Mouse (Mus musculus) embryonic facial prominence, embryonic 14.5 days (tissue): Measurements from ENCODE around the gene 1700015F17Rik. TPM values are rescaled to one million over a fixed set of nuclear protein-coding genes. Genes with fewer than 3 reads are reported as not detected.

Experiments
- ATAC-seq: fragments of 200-750 bp; cut with Nextera tagmentation; 2 replicates; pipeline ENCODE4 v1.8.0; 2017; ENCODE audit warnings: low read depth, moderate number of reproducible peaks, moderate TSS enrichment
- DNase-seq: peaks from one replicate; pipeline ENCODE4 v3.0.0-alpha.2; 2015; ENCODE audit warnings: low spot score
- H3K27ac ChIP-seq: fragments of 300-500 bp; sonication (generic); replicated peaks from 2 replicates; pipeline ENCODE4 v1.5.1; 2014; ENCODE audit warnings: low read depth, mild to moderate bottlenecking, low read length, moderate library complexity
- H3K27me3 ChIP-seq: fragments of 300-500 bp; sonication (generic); replicated peaks from 2 replicates; pipeline ENCODE4 v1.6.1; 2014; ENCODE audit warnings: low read length; ENCODE audit not compliant: control insufficient read depth, insufficient read depth
- H3K36me3 ChIP-seq: fragments of 300-500 bp; sonication (generic); 2 replicates; pipeline ENCODE4 v1.6.1; 2014; ENCODE audit warnings: low read length, mixed read lengths; ENCODE audit not compliant: control insufficient read depth, insufficient read depth
- H3K4me1 ChIP-seq: fragments of 300-500 bp; sonication (generic); 2 replicates; pipeline ENCODE4 v1.6.1; 2014; ENCODE audit warnings: antibody characterized with exemption, low read length; ENCODE audit not compliant: control insufficient read depth, insufficient read depth
- H3K4me2 ChIP-seq: fragments of 300-500 bp; sonication (generic); 2 replicates; pipeline ENCODE4 v1.6.1; 2014; ENCODE audit warnings: low read depth, mild to moderate bottlenecking, low read length, moderate library complexity, mixed read lengths
- H3K4me3 ChIP-seq: fragments of 300-500 bp; sonication (generic); 2 replicates; pipeline ENCODE4 v1.5.1; 2014; ENCODE audit warnings: low read depth, mild to moderate bottlenecking, low read length
- H3K9ac ChIP-seq: fragments of 300-500 bp; sonication (generic); 2 replicates; pipeline ENCODE4 v1.6.1; 2014; ENCODE audit warnings: low read depth, mild to moderate bottlenecking, low read length, moderate library complexity, mixed read lengths
- H3K9me3 ChIP-seq: fragments of 300-500 bp; sonication (generic); 2 replicates; pipeline ENCODE4 v1.6.1; 2016; ENCODE audit warnings: low read length; ENCODE audit not compliant: control insufficient read depth
- WGBS: fragments of 180-500 bp; shearing (Covaris S2); extraction: QIAGEN DNeasy Blood & Tissue Kit; methylation state at CpG from one replicate; pipeline ENCODE4 v1.1.7; 2014; 5-methylcytosine and 5-hydroxymethylcytosine counted together
- polyA plus RNA-seq: library from polyadenylated mRNA; unstranded; fragments of >200 nt; fragmentation: Nextera tagmentation; extraction: Ambion mirVana; gene quantifications from 2 replicates; pipeline ENCODE4 v1.2.1, GENCODE M21; 2014

The 1700015F17Rik gene
- not detected in 2 replicates for polyA plus RNA-seq

DNA sequence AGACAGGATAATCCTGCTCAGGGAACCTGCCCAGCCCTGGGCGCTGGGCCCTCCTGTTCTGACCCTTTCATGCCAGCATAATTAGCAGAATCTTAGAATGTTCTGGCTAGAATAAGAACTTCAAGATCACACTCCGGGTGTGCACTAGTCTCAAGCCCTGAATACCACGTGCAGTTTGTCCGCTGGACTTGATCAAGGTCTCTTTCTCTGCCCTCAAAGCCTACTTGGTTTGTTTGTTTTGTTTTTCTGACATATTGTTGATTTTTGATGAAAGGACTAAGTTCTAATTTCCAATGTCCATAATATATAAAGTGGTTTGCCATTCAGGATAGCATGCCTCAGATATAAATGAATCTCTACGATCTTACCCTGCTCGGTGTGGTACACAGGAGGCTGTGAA is at the start of gene 1700015F17Rik:
Gene 1700015F17Rik, minus strand, starts transcription at position 101 of the 400 bp plus-strand sequence.
- H3K9ac ChIP-seq = no peak within 1 kb of the TSS
- 93% methylated on average over 6 of the region's 6 CpGs for WGBS
- DNase-seq (no peak), ATAC-seq (no peak)
- H3K9me3 ChIP-seq = no peaks in the 10 kb centered on the region
- H3K4me3 ChIP-seq = no peak within 1 kb of the TSS
- no peaks in the 10 kb centered on the region for H3K36me3 ChIP-seq
- H3K27me3 ChIP-seq = no peaks in the 10 kb centered on the region; the same call in 1 of the 2 replicates
- no peaks in the 10 kb centered on the region for H3K4me1 ChIP-seq
- H3K4me2 ChIP-seq = no peak within 1 kb of the TSS
- no peak within 1 kb of the TSS for H3K27ac ChIP-seq

DNA sequence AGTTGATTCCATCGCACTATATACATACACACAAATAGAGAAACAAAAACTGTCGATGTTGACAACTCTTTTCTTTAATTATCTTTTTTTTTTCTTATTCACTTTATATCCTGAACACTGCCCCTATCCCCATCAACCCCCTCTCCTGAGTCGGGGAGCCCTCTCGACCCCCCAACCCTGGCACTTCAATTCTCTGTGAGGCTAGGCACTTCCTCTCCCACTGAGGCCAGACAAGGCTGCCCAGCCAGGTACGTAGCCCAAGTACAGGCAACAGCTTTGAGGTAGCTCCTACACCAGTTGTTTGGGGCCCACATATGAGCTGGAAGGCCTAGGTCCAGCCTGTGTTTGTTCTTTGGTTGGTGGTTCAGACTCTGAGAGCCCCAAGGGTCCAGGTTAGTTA is 36.5 kb upstream of the 1700015F17Rik start:
- DNase-seq = no peak
- no peak overlapping the region for H3K4me3 ChIP-seq
- 0 out of 2 replicates have a peak, but pooled peaks cover 2% of the 10 kb centered on the region for H3K4me1 ChIP-seq
- 78% methylated on average over 5 of the region's 5 CpGs for WGBS
- H3K36me3 ChIP-seq = peaks cover 5% of the 10 kb centered on the region; the same call in 1 of the 2 replicates
- no peaks in the 10 kb centered on the region for H3K27me3 ChIP-seq
- H3K9me3 ChIP-seq = no peaks in the 10 kb centered on the region
- no peak for ATAC-seq
- no peak overlapping the region for H3K9ac ChIP-seq
- H3K4me2 ChIP-seq = peak overlapping the region; percentile 85
- no peak overlapping the region for H3K27ac ChIP-seq

DNA sequence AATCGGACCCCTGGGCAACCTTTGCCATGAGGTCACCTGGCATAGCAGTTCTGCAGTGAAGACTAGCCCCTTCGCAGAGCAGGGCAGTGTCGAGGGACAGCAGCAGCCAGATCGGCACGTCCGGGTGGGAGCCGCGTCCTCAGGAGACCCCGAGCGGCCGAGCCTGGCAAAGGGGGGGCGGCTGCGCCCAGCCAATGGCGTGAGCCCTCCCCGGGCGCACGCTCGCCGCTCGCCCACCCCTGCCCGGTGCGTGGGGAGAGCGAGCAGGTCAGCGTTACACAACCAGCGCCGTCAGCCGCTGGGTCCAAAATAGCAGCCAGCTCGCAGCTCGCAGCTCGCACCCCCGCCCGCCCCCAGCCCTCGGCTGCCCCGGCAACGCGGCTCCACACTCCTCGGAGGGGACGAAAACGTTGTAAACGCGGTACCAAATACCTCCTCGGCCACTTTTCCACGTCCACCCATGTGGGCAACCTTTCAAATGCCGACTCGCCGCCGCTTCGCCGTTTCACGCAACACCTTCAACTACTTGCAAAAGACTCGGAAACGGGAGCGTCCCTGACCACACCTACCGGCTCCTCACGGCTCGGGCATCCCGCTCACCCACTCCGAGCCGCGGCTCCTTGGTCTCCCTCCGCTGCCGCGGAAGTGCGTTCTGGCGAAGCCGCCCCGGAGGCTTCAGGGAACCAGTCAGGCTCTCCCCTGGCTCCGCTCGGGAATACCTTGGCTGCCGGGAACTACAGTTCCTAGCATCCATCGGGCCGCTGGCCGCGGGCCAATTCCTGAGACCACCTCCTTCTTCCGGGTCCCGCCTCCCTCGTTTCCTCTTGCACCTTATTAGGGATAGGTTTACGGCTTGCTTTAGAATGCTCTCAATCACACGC is 35.5 kb upstream of the 1700015F17Rik start, which contains the start of gene Cldn12:
Gene Cldn12, minus strand, starts transcription at position 763 of the 881 bp plus-strand sequence.
- Histone ChIP-seq H3K9me3 (no peaks in the 10 kb centered on the region), H3K4me1 (0 out of 2 replicates have a peak, but pooled peaks cover 3% of the 10 kb centered on the region), H3K4me2 (peak within 1 kb of the TSS; percentile 85), H3K4me3 (peak within 1 kb of the TSS; percentile 79), H3K27ac (peak within 1 kb of the TSS; percentile 94), H3K27me3 (no peaks in the 10 kb centered on the region), H3K9ac (peak within 1 kb of the TSS; percentile 82), H3K36me3 (peaks cover 5% of the 10 kb centered on the region; the same call in 1 of the 2 replicates)
- WGBS = under 1% methylated on average over 46 of the region's 79 CpGs
- peak; percentile 97 for ATAC-seq
- peak; percentile 99 for DNase-seq

DNA sequence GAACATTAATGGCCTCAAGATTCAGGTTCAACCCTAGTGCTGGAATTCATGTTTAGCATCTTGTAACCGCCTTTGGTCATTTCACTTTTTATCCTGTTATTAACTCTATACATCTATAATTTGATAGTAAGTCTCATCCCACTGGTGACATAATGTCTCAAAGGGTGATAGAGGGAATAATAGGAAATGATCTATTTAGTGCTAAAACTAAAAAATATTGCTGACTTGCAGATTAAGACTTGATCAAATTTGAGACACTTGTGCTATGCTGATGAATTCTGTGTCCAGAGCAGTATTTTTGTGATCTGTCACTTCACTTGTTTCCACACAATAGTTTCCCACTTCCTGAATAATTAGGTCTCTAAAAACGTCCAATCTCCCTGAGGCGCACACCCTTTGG is 32.5 kb upstream of the 1700015F17Rik start:
- Histone ChIP-seq H3K27me3 (no peaks in the 10 kb centered on the region), H3K4me1 (0 out of 2 replicates have a peak, but pooled peaks cover 3% of the 10 kb centered on the region), H3K4me2 (no peak overlapping the region), H3K9ac (no peak overlapping the region), H3K4me3 (no peak overlapping the region), H3K36me3 (peaks cover 24% of the 10 kb centered on the region), H3K27ac (no peak overlapping the region), H3K9me3 (no peaks in the 10 kb centered on the region)
- DNase-seq (no peak), ATAC-seq (no peak)
- 83% methylated on average over 3 of the region's 3 CpGs for WGBS

DNA sequence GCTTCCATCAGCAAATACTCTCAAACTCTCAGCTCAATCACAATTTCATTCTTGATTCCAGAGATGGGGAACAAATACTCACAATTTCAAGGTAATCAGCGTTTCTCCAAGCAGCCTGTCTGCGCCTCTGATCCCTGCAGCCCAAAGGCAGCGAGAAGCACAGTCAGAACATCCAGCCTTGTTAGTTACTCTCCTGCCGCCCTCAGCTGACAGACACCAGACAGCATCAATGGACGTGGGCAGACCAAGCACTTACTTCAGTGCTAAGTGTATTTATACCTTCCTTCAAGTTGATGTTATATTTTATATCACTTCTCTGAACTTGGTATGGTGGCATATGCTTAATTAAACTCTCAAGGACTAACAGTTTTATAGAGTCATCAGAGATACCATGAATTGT is 32.0 kb upstream of the 1700015F17Rik start:
- Histone ChIP-seq H3K27ac (no peak overlapping the region), H3K36me3 (peaks cover 28% of the 10 kb centered on the region), H3K9ac (no peak overlapping the region), H3K4me1 (0 out of 2 replicates have a peak, but pooled peaks cover 3% of the 10 kb centered on the region), H3K4me3 (no peak overlapping the region), H3K9me3 (no peaks in the 10 kb centered on the region), H3K27me3 (no peaks in the 10 kb centered on the region), H3K4me2 (no peak overlapping the region)
- WGBS = 81% methylated on average over 5 of the region's 5 CpGs
- DNase-seq (no peak), ATAC-seq (no peak)

DNA sequence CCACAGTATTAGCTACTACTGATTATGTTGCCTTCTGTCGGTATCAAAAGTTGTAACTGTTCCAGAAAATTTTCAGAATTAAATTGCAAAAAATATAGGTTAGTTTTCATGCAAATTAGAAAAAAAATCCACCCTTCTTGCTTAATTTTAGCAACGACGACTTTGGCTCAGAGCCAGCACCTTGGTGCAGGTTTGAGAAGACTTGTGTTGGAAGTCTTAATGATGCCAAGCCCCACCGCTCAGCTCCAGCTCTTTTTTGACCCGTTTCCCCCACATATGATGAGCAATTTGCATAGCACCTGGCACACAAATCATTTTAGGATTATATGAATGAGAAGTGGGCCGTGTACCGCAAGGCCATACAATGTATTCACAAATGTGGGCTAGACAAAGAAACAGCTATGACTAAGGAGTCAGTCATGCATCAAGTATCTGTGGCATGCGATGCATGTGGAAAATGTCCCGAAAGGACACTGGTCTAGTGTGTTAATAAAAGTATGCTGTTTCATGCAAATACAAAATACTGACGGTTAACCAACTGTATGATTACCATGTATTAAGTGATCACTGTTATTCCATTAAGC is 31.5 kb upstream of the 1700015F17Rik start:
- H3K27me3 ChIP-seq = no peaks in the 10 kb centered on the region
- ATAC-seq = no peak
- 0 out of 2 replicates have a peak, but pooled peaks cover 3% of the 10 kb centered on the region for H3K4me1 ChIP-seq
- peak; percentile 62 for DNase-seq
- peaks cover 32% of the 10 kb centered on the region for H3K36me3 ChIP-seq
- no peak overlapping the region for H3K4me3 ChIP-seq
- no peaks in the 10 kb centered on the region for H3K9me3 ChIP-seq
- 64% methylated on average over 10 of the region's 10 CpGs for WGBS
- no peak overlapping the region for H3K4me2 ChIP-seq
- no peak overlapping the region for H3K27ac ChIP-seq
- no peak overlapping the region for H3K9ac ChIP-seq

DNA sequence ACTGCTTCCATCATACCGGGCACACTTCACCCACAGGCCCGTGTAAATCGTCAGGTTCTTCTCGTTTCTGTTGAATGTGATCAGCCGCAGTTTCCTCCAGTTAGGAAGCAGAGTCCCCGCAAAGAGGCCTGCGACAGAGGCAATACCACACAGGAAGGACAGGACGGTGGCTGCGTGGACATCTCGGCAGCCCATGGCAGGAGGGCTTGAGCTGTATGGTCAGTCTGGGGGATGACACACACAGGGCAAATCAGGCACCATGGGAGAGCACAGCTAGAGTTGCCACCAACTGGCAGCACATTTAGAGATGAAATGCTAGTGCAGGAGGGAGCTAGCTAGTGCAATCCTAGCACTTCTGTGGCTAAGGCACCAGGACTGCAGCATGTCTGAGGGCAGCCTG is 29.3 kb upstream of the 1700015F17Rik start:
- Histone ChIP-seq H3K4me2 (no peak overlapping the region), H3K4me1 (0 out of 2 replicates have a peak, but pooled peaks cover 3% of the 10 kb centered on the region), H3K9ac (no peak overlapping the region), H3K9me3 (no peaks in the 10 kb centered on the region), H3K27ac (no peak overlapping the region), H3K36me3 (peaks cover 35% of the 10 kb centered on the region), H3K27me3 (no peaks in the 10 kb centered on the region), H3K4me3 (no peak overlapping the region)
- DNase-seq (no peak), ATAC-seq (no peak)
- 88% methylated on average over 6 of the region's 10 CpGs for WGBS

DNA sequence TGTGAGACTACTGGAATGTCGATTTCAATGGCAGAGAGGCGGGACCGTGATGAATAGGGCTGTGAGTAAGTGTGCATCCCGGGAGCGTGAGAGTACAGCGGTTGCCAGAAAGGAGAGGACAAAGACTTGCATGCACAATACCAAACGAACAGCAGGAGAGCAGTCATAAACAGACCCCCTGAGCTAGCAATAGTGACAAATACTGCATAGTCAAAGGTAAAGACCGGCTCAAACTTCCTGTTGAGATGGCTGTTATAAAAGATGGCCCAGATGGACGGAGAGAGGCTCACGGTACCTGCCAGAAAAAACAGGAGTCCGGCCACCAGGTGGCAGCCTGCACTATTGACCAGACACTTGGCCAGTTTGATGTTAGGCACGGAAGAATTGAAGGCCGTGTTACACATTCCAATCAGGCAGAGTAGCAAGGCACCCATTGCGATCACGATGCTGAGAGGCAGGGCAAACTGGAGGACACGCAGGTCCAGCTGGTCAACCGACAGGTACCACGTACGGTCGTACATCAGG is 28.8 kb upstream of the 1700015F17Rik start:
- H3K9me3 ChIP-seq = no peaks in the 10 kb centered on the region
- H3K9ac ChIP-seq = no peak overlapping the region
- no peak overlapping the region for H3K4me2 ChIP-seq
- ATAC-seq (peak; percentile 44; the same call in 1 of the 2 replicates), DNase-seq (peak; percentile 48)
- no peak overlapping the region for H3K4me3 ChIP-seq
- H3K4me1 ChIP-seq = 0 out of 2 replicates have a peak, but pooled peaks cover 3% of the 10 kb centered on the region
- H3K27ac ChIP-seq = no peak overlapping the region
- no peaks in the 10 kb centered on the region for H3K27me3 ChIP-seq
- peaks cover 35% of the 10 kb centered on the region for H3K36me3 ChIP-seq
- WGBS = 58% methylated on average over 19 of the region's 20 CpGs
